Mouse (Mus musculus): ENCODE results near the gene Sesn1. TPM values are rescaled to one million over a fixed set of nuclear protein-coding genes. Genes with fewer than 3 reads are reported as not detected.
A peak's percentile ranks its signal among the peaks of the same experiment; 100 is the strongest.

The Sesn1 gene
- polyA plus RNA-seq (2015; fragmentation: Nextera tagmentation; extraction: Ambion mirVana) = 41.0 and 41.2 TPM in 2 replicates

DNA sequence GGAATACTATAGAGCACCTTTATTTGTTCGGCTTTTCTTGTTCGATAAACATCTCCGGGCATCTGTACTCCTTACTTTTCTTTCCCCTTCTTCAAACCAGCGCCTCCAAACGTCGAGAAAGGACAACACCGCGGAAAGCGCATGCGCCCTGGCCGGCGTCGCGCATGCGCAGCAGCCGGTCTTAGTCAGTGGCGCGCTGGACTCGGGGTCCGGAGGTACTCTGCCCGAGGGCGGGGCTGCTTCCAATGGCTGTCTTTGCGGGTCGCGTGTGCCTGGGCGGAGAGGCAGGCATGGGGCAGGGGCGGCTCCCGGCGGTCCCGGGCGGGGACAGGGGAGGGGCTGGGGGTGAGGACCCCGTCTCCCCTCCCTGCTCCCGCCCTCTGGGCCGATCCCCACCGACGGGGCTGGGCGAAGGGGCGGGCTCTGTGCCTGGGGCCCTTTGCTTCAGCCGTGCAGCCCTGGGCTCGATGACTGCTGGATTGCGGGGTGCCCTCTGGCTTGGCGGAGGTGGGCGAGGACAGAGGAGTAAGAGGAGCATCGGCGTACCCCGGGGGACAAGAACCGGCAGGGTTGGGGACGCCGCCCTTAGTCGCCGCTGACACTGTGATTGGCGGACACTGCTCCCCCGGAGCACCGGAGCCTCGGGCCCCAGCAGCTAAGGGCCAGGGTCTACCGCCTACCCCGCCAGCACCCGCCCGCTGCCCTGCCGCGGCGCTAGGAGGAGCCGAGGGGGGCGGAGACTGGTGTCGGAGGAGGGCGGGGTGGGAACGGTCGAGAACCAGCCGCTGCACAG, at the start of gene Sesn1, which contains the start of gene Cep57l1:
TSS of gene Sesn1 (plus strand) at position 165 of the 793 bp plus-strand sequence.
TSS of gene Cep57l1 (minus strand) at position 101 of the 793 bp plus-strand sequence.
- H3K36me3 ChIP-seq (ENCODE audit: control insufficient read depth, insufficient read depth, low read length) = no peaks in the 10 kb centered on the region
- H3K27ac ChIP-seq (ENCODE audit: low read depth, low read length) = peak within 1 kb of the TSS; percentile 93
- peaks cover 25% of the 10 kb centered on the region for H3K4me1 ChIP-seq (ENCODE audit: control insufficient read depth, insufficient read depth, low read depth, low read length)
- H3K4me2 ChIP-seq (ENCODE audit: low read length) = peak within 1 kb of the TSS; percentile 76
- ATAC-seq = peak; percentile 95
- H3K9me3 ChIP-seq (ENCODE audit: control insufficient read depth, low read length) = no peaks in the 10 kb centered on the region
- WGBS = under 1% methylated on average over 59 of the region's 69 CpGs
- peak within 1 kb of the TSS; percentile 89 for H3K9ac ChIP-seq (ENCODE audit: low read depth, low read length)
- H3K27me3 ChIP-seq (replicated peaks; ENCODE audit: control insufficient read depth, insufficient read depth, low read length) = no peaks in the 10 kb centered on the region
- H3K4me3 ChIP-seq (ENCODE audit: low read length) = peak within 1 kb of the TSS; percentile 67

DNA sequence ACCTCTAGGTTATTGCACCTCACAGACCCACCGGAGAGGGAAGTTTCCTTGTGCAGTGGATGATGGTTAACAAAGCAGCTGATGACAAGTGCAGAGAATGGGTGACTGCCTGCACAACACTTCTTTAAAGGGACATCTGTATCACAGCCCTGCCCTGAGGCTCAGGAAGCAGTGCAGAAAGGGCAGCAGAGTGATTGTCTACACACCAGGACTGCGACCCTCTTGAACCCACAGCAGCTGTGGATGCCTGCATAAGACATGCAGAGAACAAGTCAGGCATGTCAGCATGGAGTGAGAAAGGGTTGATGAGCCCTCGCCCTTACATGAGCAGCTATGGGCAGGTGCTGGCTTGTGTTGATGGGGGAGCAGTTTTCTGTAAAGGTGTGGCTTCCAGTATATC, 48.9 kb upstream of the Sesn1 start:
- H3K4me2 ChIP-seq (ENCODE audit: low read length) = no peak overlapping the region
- no peak overlapping the region for H3K9ac ChIP-seq (ENCODE audit: low read depth, low read length)
- H3K4me3 ChIP-seq (ENCODE audit: low read length) = no peak overlapping the region
- H3K27me3 ChIP-seq (replicated peaks; ENCODE audit: control insufficient read depth, insufficient read depth, low read length) = no peaks in the 10 kb centered on the region
- no peaks in the 10 kb centered on the region for H3K36me3 ChIP-seq (ENCODE audit: control insufficient read depth, insufficient read depth, low read length)
- no peak for ATAC-seq
- no peaks in the 10 kb centered on the region for H3K4me1 ChIP-seq (ENCODE audit: control insufficient read depth, insufficient read depth, low read depth, low read length)
- no peaks in the 10 kb centered on the region for H3K9me3 ChIP-seq (ENCODE audit: control insufficient read depth, low read length)
- 78% methylated on average over 3 of the region's 3 CpGs for WGBS
- H3K27ac ChIP-seq (ENCODE audit: low read depth, low read length) = no peak overlapping the region

- Histone ChIP-seq H3K27ac (ENCODE audit: low read depth, low read length) (no peak overlapping the region), H3K9ac (ENCODE audit: low read depth, low read length) (no peak overlapping the region), H3K4me3 (ENCODE audit: low read length) (no peak overlapping the region), H3K9me3 (ENCODE audit: control insufficient read depth, low read length) (no peaks in the 10 kb centered on the region), H3K4me1 (ENCODE audit: control insufficient read depth, insufficient read depth, low read depth, low read length) (no peaks in the 10 kb centered on the region), H3K27me3 (replicated peaks; ENCODE audit: control insufficient read depth, insufficient read depth, low read length) (no peaks in the 10 kb centered on the region), H3K4me2 (ENCODE audit: low read length) (no peak overlapping the region), H3K36me3 (ENCODE audit: control insufficient read depth, insufficient read depth, low read length) (no peaks in the 10 kb centered on the region)
- 88% methylated on average over 3 of the region's 3 CpGs for WGBS
- no peak for ATAC-seq
Observed at GRCm38 (mm10) chr10:41763741-41764385, 45.9 kb upstream of the Sesn1 start.

DNA sequence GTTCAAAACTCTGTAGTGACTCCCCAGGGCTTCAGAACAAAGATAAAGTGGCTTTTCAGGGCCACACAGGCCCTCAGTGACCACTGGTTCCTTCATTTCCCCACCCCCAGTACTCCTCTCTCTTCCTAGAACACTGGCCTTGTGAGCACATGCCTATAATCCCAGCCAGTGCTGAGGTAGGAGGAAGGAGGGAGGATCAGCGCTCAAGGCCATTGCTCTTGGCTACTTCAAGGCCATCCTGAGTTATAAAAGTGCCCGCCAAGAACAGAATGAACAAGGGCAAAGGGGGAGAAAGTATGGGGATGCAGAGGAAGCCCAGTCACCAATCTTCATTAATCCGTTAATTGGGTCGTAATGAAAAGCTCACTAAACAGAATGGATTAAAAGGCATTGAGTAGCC, 44.1 kb upstream of the Sesn1 start:
- no peak overlapping the region for H3K4me3 ChIP-seq (ENCODE audit: low read length)
- H3K27ac ChIP-seq (ENCODE audit: low read depth, low read length) = no peak overlapping the region
- no peaks in the 10 kb centered on the region for H3K4me1 ChIP-seq (ENCODE audit: control insufficient read depth, insufficient read depth, low read depth, low read length)
- 91% methylated on average over 4 of the region's 4 CpGs for WGBS
- H3K9ac ChIP-seq (ENCODE audit: low read depth, low read length) = no peak overlapping the region
- no peak overlapping the region for H3K4me2 ChIP-seq (ENCODE audit: low read length)
- no peak for ATAC-seq
- no peaks in the 10 kb centered on the region for H3K9me3 ChIP-seq (ENCODE audit: control insufficient read depth, low read length)
- H3K36me3 ChIP-seq (ENCODE audit: control insufficient read depth, insufficient read depth, low read length) = no peaks in the 10 kb centered on the region
- H3K27me3 ChIP-seq (replicated peaks; ENCODE audit: control insufficient read depth, insufficient read depth, low read length) = no peaks in the 10 kb centered on the region

DNA sequence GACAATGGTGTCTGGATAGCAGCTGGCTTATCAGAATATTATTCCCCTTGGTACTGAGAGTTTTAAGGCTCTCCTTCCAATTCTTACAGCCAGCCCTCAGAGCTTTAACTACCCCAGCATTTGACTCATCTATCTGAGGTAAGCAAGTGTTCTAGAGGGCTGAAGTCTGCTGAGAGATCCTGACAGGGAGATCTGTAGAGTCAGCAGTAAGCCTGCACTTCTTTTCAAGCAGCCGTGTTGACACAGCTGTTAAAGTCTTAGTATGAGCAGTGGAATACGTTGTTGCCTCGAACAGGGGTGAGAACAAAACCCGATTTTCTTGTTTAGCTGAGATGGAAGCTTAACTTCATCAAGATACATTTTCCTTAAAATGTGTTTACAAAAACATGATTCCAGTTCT, 43.5 kb upstream of the Sesn1 start:
- Histone ChIP-seq H3K9ac (ENCODE audit: low read depth, low read length) (no peak overlapping the region), H3K4me2 (ENCODE audit: low read length) (no peak overlapping the region), H3K36me3 (ENCODE audit: control insufficient read depth, insufficient read depth, low read length) (no peaks in the 10 kb centered on the region), H3K4me3 (ENCODE audit: low read length) (no peak overlapping the region), H3K27me3 (replicated peaks; ENCODE audit: control insufficient read depth, insufficient read depth, low read length) (no peaks in the 10 kb centered on the region), H3K9me3 (ENCODE audit: control insufficient read depth, low read length) (no peaks in the 10 kb centered on the region), H3K27ac (ENCODE audit: low read depth, low read length) (no peak overlapping the region), H3K4me1 (ENCODE audit: control insufficient read depth, insufficient read depth, low read depth, low read length) (no peaks in the 10 kb centered on the region)
- WGBS = 80% methylated on average over 4 of the region's 4 CpGs
- ATAC-seq = no peak

- no peak overlapping the region for H3K27ac ChIP-seq (ENCODE audit: low read depth, low read length)
- no peaks in the 10 kb centered on the region for H3K9me3 ChIP-seq (ENCODE audit: control insufficient read depth, low read length)
- no peaks in the 10 kb centered on the region for H3K4me1 ChIP-seq (ENCODE audit: control insufficient read depth, insufficient read depth, low read depth, low read length)
- H3K4me2 ChIP-seq (ENCODE audit: low read length) = no peak overlapping the region
- no peak overlapping the region for H3K4me3 ChIP-seq (ENCODE audit: low read length)
- no peak overlapping the region for H3K9ac ChIP-seq (ENCODE audit: low read depth, low read length)
- 94% methylated on average over 6 of the region's 6 CpGs for WGBS
- no peaks in the 10 kb centered on the region for H3K27me3 ChIP-seq (replicated peaks; ENCODE audit: control insufficient read depth, insufficient read depth, low read length)
- ATAC-seq = no peak
- no peaks in the 10 kb centered on the region for H3K36me3 ChIP-seq (ENCODE audit: control insufficient read depth, insufficient read depth, low read length)
Observed at GRCm38 (mm10) chr10:41767254-41767653, 42.5 kb upstream of the Sesn1 start.

GRCm38 (mm10) chr10:41792375-41792774, 17.4 kb upstream of the Sesn1 start:
- peaks cover 15% of the 10 kb centered on the region for H3K9me3 ChIP-seq (ENCODE audit: control insufficient read depth, low read length)
- H3K9ac ChIP-seq (ENCODE audit: low read depth, low read length) = no peak overlapping the region
- H3K27me3 ChIP-seq (replicated peaks; ENCODE audit: control insufficient read depth, insufficient read depth, low read length) = no peaks in the 10 kb centered on the region
- peaks cover 5% of the 10 kb centered on the region for H3K36me3 ChIP-seq (ENCODE audit: control insufficient read depth, insufficient read depth, low read length)
- no peak for ATAC-seq
- no peak overlapping the region for H3K4me3 ChIP-seq (ENCODE audit: low read length)
- no peaks in the 10 kb centered on the region for H3K4me1 ChIP-seq (ENCODE audit: control insufficient read depth, insufficient read depth, low read depth, low read length)
- 88% methylated on average over 6 of the region's 6 CpGs for WGBS
- H3K4me2 ChIP-seq (ENCODE audit: low read length) = no peak overlapping the region
- H3K27ac ChIP-seq (ENCODE audit: low read depth, low read length) = no peak overlapping the region

- Histone ChIP-seq H3K27me3 (replicated peaks; ENCODE audit: control insufficient read depth, insufficient read depth, low read length) (no peaks in the 10 kb centered on the region), H3K4me1 (ENCODE audit: control insufficient read depth, insufficient read depth, low read depth, low read length) (no peaks in the 10 kb centered on the region), H3K36me3 (ENCODE audit: control insufficient read depth, insufficient read depth, low read length) (peaks cover 40% of the 10 kb centered on the region), H3K4me2 (ENCODE audit: low read length) (no peak overlapping the region), H3K4me3 (ENCODE audit: low read length) (no peak overlapping the region), H3K27ac (ENCODE audit: low read depth, low read length) (no peak overlapping the region), H3K9me3 (ENCODE audit: control insufficient read depth, low read length) (peaks cover 46% of the 10 kb centered on the region), H3K9ac (ENCODE audit: low read depth, low read length) (no peak overlapping the region)
- ATAC-seq = no peak
- WGBS = over 99% methylated on average over 8 of the region's 8 CpGs
Observed at GRCm38 (mm10) chr10:41797253-41797652, 12.5 kb upstream of the Sesn1 start.

DNA sequence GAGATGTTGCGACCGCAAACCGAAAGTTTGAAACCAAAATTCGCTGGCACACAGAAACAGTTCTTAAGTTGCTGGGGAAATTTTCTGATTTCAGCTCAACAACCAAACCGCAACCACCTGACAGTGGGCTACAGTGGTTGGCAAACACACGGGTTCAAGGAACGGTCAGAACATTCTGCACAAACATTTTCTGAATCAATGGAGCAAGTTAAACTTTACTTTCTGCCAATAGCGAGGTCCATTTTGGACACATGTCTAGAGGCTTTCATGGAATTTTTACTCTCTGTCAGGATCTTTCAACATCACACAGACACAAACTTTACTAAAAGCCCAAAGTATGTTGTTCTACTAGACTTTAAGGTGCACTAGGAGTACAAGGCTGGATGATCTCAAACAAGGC, 6.3 kb upstream of the Sesn1 start:
- no peak overlapping the region for H3K4me3 ChIP-seq (ENCODE audit: low read length)
- H3K27ac ChIP-seq (ENCODE audit: low read depth, low read length) = no peak overlapping the region
- peaks cover 32% of the 10 kb centered on the region for H3K9me3 ChIP-seq (ENCODE audit: control insufficient read depth, low read length)
- H3K27me3 ChIP-seq (replicated peaks; ENCODE audit: control insufficient read depth, insufficient read depth, low read length) = no peaks in the 10 kb centered on the region
- H3K4me1 ChIP-seq (ENCODE audit: control insufficient read depth, insufficient read depth, low read depth, low read length) = no peaks in the 10 kb centered on the region
- H3K4me2 ChIP-seq (ENCODE audit: low read length) = no peak overlapping the region
- 99% methylated on average over 8 of the region's 8 CpGs for WGBS
- ATAC-seq = no peak
- H3K9ac ChIP-seq (ENCODE audit: low read depth, low read length) = no peak overlapping the region
- H3K36me3 ChIP-seq (ENCODE audit: control insufficient read depth, insufficient read depth, low read length) = peaks cover 34% of the 10 kb centered on the region
